Mouse (Mus musculus) cerebellum, adult (tissue): Measurements from ENCODE around the gene Mavs.

Experiments used
- ATAC-seq: cut with Nextera tagmentation; 2 replicates; pipeline ENCODE4 v1.9.2; 2017; ENCODE audit warnings: mild to moderate bottlenecking, moderate library complexity, mixed read lengths; ENCODE audit not compliant: insufficient number of reproducible peaks, low FRiP score, low TSS enrichment

Mavs gene

GRCm38 (mm10) chr2:131233307-131234126 lies at the start of gene Mavs:
Gene Mavs, plus strand, starts transcription at chr2:131234063.
- ATAC-seq: peak; percentile 100

GRCm38 (mm10) chr2:131186343-131186742 lies 47.5 kb upstream of the Mavs start:
- no peak for ATAC-seq

DNA sequence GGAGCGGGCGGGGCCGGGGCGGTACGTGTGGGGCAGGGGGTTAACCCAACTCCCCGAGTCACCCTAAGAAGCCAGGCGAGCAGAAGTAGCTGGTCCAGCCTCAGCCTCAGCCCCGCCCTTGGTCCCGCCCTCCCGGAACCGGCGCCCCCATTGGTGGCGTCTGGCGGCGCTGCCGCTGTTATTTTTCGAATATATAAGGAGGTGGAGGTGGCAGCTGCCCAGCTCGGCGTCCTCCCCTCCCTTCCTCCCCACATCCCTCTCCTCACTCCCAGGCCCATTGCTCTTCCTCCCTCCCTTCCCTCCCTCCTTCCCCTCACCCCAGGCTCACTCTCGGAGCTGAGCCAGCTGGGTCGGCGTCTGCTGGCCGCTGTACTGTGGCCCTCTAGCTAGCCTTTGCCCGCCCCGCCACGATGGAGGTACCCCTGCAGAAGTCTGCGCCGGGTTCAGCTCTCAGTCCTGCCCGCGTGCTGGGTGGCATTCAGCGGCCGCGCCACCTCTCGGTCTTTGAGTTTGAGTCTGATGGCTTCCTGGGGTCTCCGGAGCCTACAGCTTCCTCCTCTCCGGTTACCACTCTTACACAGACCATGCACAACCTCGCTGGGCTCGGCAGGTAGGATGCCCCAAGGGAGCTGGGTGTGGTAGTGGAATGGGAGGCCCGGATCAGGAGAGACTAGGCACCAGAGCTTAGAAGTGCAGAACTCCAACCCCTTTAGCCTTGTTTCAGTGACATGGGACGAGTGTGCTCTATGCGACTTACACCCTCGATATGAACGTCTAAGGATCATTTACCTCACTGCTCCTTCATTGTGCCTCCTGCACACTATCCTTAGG lies 46.9 kb upstream of the Mavs start, which contains the start of the genes Cdc25b and Spef1:
Cdc25b (plus strand) TSS at position 179 of the 831 bp plus-strand sequence.
Spef1 (minus strand) TSS at position 512 of the 831 bp plus-strand sequence.
- ATAC-seq: peak; percentile 84

DNA sequence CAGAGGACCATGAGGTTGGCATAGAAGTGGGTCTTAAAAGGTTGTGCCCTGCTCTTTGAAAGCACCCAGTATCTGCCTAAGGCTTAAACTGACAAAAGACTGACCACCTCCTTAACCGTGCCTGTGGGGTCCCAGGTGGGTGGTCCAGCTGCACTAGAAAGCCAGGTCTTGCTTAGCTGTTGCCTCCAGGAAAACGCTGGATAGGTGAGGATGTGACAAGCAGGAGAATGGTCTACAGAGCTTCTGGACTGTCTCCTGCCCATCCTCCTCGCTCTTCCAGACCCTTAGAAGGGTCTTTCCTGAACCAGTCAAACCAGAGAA lies 46.3 kb upstream of the Mavs start:
- ATAC-seq: no peak

GRCm38 (mm10) chr2:131188311-131188710 lies 45.6 kb upstream of the Mavs start:
- no peak for ATAC-seq

- no peak for ATAC-seq
Observed at GRCm38 (mm10) chr2:131189521-131190309, 44.1 kb upstream of the Mavs start.

GRCm38 (mm10) chr2:131190344-131191004 lies 43.4 kb upstream of the Mavs start:
- ATAC-seq: no peak

DNA sequence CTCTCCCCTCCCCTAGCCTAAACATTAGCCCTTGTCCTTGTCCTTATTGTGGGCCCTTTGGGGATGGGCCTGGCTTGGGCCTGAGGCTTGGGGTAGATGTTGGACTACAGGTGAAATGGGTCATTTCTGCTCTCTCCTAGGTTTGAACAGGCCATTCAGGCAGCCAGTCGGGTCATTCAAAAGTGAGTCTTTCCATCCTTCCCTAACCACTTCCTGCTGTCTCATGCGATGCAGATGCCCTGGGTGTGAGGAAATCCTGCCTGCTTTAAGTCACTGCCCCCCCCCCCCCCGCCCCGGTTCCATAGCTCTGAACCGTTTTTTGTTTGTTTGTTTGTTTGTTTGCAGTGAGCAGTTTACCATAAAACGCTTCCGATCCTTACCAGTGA lies 42.9 kb upstream of the Mavs start:
- ATAC-seq: no peak

- no peak for ATAC-seq
Observed at GRCm38 (mm10) chr2:131196606-131197316, 37.1 kb upstream of the Mavs start.

DNA sequence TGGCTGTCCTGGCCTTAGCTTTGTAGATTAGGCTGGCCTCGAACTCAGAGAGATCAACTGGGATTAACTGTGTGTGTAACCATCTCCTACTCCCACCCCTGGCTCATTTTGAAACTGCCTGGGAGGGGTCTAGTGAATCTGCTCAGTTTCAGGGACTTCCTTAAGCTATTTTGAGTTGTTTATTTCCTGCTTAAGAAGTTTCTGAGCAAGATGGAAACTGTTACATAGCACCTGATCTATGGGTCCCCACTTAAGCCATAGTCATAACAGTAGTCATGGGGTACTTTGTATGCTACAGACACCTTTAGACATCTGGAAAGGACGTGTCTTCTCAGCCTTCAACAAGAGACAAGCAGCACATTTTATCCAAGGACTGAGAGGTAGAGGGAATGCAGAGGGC lies 33.2 kb upstream of the Mavs start:
- ATAC-seq: no peak

- ATAC-seq: no peak
Observed at GRCm38 (mm10) chr2:131201262-131201661, 32.6 kb upstream of the Mavs start.

DNA sequence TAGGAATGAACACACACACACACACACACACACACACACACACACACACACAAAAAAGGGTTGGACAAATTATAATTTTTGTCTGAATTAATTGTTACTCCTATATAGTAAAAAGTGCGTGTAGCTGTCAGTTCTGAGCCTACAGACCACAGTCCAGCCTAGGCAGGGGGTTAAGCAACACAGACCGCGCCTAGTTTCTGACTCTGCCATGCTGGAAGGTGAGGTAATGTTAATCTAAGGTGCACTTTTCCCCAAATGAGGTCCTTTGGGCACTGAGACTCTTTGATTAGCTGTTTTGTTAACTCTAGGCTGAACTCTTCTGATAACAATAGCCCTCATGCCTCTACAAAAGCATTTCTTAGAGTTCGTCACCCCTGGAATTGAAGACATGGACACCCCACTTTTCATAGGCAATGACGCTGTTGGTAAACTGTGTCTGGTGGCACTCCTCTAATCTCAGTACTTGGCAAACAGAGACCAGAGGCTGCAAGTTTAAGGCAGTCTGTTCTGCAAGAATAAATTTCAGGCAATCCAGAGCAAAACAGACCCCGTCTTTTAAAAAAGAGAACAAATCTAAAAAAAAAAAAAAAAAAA lies 29.9 kb upstream of the Mavs start:
- no peak for ATAC-seq

- no peak for ATAC-seq
Observed at GRCm38 (mm10) chr2:131204410-131204981, 29.4 kb upstream of the Mavs start.

- ATAC-seq: no peak
Observed at GRCm38 (mm10) chr2:131205521-131206182, 28.2 kb upstream of the Mavs start.

DNA sequence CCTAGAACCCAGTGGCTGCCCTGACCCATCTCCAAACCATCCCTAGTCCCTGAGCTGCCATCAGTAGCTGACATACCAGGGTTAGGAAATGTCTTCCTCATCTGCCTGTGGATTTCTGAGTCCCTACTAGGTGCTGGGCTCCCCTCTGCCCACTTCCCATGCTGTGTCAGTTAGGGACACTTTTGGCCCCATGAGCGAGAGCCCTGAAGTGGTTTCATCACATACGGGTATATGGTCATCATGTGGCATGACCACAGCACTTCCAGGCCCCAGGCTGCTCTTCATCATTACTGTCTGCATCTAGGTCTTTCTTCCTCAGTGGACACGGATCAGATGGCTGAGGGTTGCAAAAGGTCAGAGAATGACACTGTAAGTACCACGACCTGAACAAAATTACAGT lies 27.1 kb upstream of the Mavs start, which contains the start of gene Ap5s1:
Ap5s1 (plus strand) TSS at position 301 of the 400 bp plus-strand sequence.
- ATAC-seq: no peak

- ATAC-seq: no peak
Observed at GRCm38 (mm10) chr2:131208356-131208755, 25.5 kb upstream of the Mavs start.

- ATAC-seq: 0 out of 2 replicates have a peak, but pooled peaks have one; percentile 1
Observed at GRCm38 (mm10) chr2:131209125-131209795, 24.6 kb upstream of the Mavs start.
